Comparison of ENCODE assay signal across 12 mouse cellular contexts in genomic region chr7:96672322-96672914, GRCm38 (mm10).
DNase-seq lines count a peak whose midpoint lies in the region; ATAC-seq and TF ChIP-seq lines count a peak whose summit lies in the region.
"Had no signal": no experiment of that assay in that cellular context is flagged by ENCODE, and none has a peak within 500 bp of the region (broad histone marks: within the 10 kb centered on the region; RNA-seq: fewer than 3 reads in every experiment).

No protein-coding gene starts in this region.

- no peaks in the 10 kb centered on the region for H3K9me3 ChIP-seq in kidney, postnatal 0 days (replicated peaks; ENCODE audit: low read length)
- H3K9me3 ChIP-seq in forebrain, postnatal 0 days (ENCODE audit: low read length) = no peaks in the 10 kb centered on the region
- H3K9me3 ChIP-seq in midbrain, embryonic 14.5 days (ENCODE audit: control insufficient read depth, low read length) = no peaks in the 10 kb centered on the region
- H3K9me3 ChIP-seq: liver, embryonic 13.5 days had no signal

- 21% methylated on average over 6 of the region's 6 CpGs for WGBS in kidney, postnatal 0 days
- 14% methylated on average over 6 of the region's 6 CpGs for WGBS in forebrain, postnatal 0 days
- WGBS in midbrain, embryonic 14.5 days = 4% methylated on average over 6 of the region's 6 CpGs

- peak overlapping the region; percentile 56 for H3K27ac ChIP-seq in kidney, postnatal 0 days
- 0 out of 2 replicates have a peak overlapping the region, but pooled peaks have one; percentile 43 for H3K27ac ChIP-seq in forebrain, postnatal 0 days (ENCODE audit: low read depth, low read length)
- peak overlapping the region; percentile 61; the same call in 1 of the 2 replicates for H3K27ac ChIP-seq in midbrain, embryonic 14.5 days (replicated peaks; ENCODE audit: low read depth, low read length)
- H3K27ac ChIP-seq: liver, embryonic 13.5 days had no signal

- no peaks in the 10 kb centered on the region for H3K36me3 ChIP-seq in kidney, postnatal 0 days (ENCODE audit: insufficient read depth, low read length)
- H3K36me3 ChIP-seq in forebrain, postnatal 0 days (ENCODE audit: insufficient read depth) = no peaks in the 10 kb centered on the region
- no peaks in the 10 kb centered on the region for H3K36me3 ChIP-seq in midbrain, embryonic 14.5 days (ENCODE audit: control insufficient read depth, insufficient read depth, low read length)
- H3K36me3 ChIP-seq: liver, embryonic 13.5 days had no signal

- no peak overlapping the region for H3K4me3 ChIP-seq in kidney, postnatal 0 days (replicated peaks; ENCODE audit: low read depth, low read length)
- no peak overlapping the region for H3K4me3 ChIP-seq in forebrain, postnatal 0 days (ENCODE audit: low read depth, low read length)
- no peak overlapping the region for H3K4me3 ChIP-seq in midbrain, embryonic 14.5 days (replicated peaks; ENCODE audit: low read depth, low read length)
- H3K4me3 ChIP-seq: liver, embryonic 13.5 days had no signal

- H3K4me2 ChIP-seq in kidney, postnatal 0 days (ENCODE audit: low read length) = no peak overlapping the region
- no peak overlapping the region for H3K4me2 ChIP-seq in forebrain, postnatal 0 days (ENCODE audit: low read depth)
- no peak overlapping the region for H3K4me2 ChIP-seq in midbrain, embryonic 14.5 days (ENCODE audit: low read length)
- H3K4me2 ChIP-seq: liver, embryonic 13.5 days had no signal

- DNase-seq in kidney, postnatal 0 days (ENCODE audit: low spot score) = peak; percentile 82
- no peak for DNase-seq in kidney, postnatal 25 days
- DNase-seq in embryo, embryonic 10 days (ENCODE audit: low spot score) = peak; percentile 66
- peak; percentile 44 for DNase-seq in forebrain, postnatal 0 days
- peak; percentile 71 for DNase-seq in midbrain, embryonic 14.5 days
- no peak for DNase-seq in right cerebral cortex, postnatal 10 days (ENCODE audit: low spot score in 2 of 2)
- no peak for DNase-seq in thymus, postnatal 36 days
- DNase-seq: cerebellum, postnatal 25 days; liver, embryonic 13.5 days had no signal

- peaks cover 17% of the 10 kb centered on the region for H3K4me1 ChIP-seq in kidney, postnatal 0 days (replicated peaks; ENCODE audit: insufficient read depth, low read length)
- H3K4me1 ChIP-seq in forebrain, postnatal 0 days (ENCODE audit: insufficient read depth) = peaks cover 18% of the 10 kb centered on the region
- peaks cover 34% of the 10 kb centered on the region for H3K4me1 ChIP-seq in midbrain, embryonic 14.5 days (ENCODE audit: control insufficient read depth, insufficient read depth, low read length)
- H3K4me1 ChIP-seq: liver, embryonic 13.5 days had no signal

- TF ChIP-seq CTCF in kidney, postnatal 0 days (IDR thresholded peaks at IDR 0.05; ENCODE audit: low read depth) = no peak
- no peak for TF ChIP-seq CTCF in forebrain, postnatal 0 days (IDR thresholded peaks at IDR 0.05; ENCODE audit: low read depth)

- no peak for ATAC-seq in kidney, postnatal 0 days (replicated peaks; ENCODE audit: low FRiP score, low read depth)
- peak; percentile 86 for ATAC-seq in forebrain, postnatal 0 days
- peak; percentile 55; the same call in 1 of the 2 replicates for ATAC-seq in midbrain, embryonic 14.5 days (ENCODE audit: low FRiP score, low TSS enrichment)
- ATAC-seq in erythroid progenitor cell, adult 5-6 weeks (replicated peaks; ENCODE audit: low FRiP score, poor library complexity, severe bottlenecking) = no peak
- ATAC-seq: CD4-positive, CD25-positive, alpha-beta regulatory T cell, adult 4 months; inflammation-experienced regulatory T-cells, adult 6 months had no signal

- H3K9ac ChIP-seq in kidney, postnatal 0 days (ENCODE audit: low read depth, low read length) = no peak overlapping the region
- H3K9ac ChIP-seq in forebrain, postnatal 0 days = no peak overlapping the region
- H3K9ac ChIP-seq in midbrain, embryonic 14.5 days (replicated peaks; ENCODE audit: low read length) = no peak overlapping the region
- H3K9ac ChIP-seq: liver, embryonic 13.5 days had no signal

- no peaks in the 10 kb centered on the region for H3K27me3 ChIP-seq in kidney, postnatal 0 days (ENCODE audit: insufficient read depth, low read length)
- no peaks in the 10 kb centered on the region for H3K27me3 ChIP-seq in forebrain, postnatal 0 days (ENCODE audit: insufficient read depth, low read length)
- no peaks in the 10 kb centered on the region for H3K27me3 ChIP-seq in midbrain, embryonic 14.5 days (ENCODE audit: control insufficient read depth, insufficient read depth, low read length)
- H3K27me3 ChIP-seq: liver, embryonic 13.5 days had no signal

Comparison
In these comparisons a context has a peak if more than half of its experiments do, and no peak if none do; other contexts are left out.
1. DNase-seq: peak in kidney, postnatal 0 days (single experiment), embryo, embryonic 10 days (single experiment), forebrain, postnatal 0 days (single experiment) and midbrain, embryonic 14.5 days (single experiment); none in kidney, postnatal 25 days (0 of 2), right cerebral cortex, postnatal 10 days (0 of 2) and thymus, postnatal 36 days (0 of 2).
2. ATAC-seq: peak in forebrain, postnatal 0 days (single experiment) and midbrain, embryonic 14.5 days (single experiment); none in kidney, postnatal 0 days (single experiment) and erythroid progenitor cell, adult 5-6 weeks (single experiment).
3. Peak in every context shown above with its lines, with median percentiles within 50 percentile points of each other: H3K27ac ChIP-seq.